Mouse (Mus musculus) lung, adult 18-20 months (tissue): ENCODE data around the gene Sympk.
A peak's percentile ranks its signal among the peaks of the same experiment; 100 is the strongest.

Source experiments
- DNase-seq, 2 experiments: peaks; one replicate each; pipeline ENCODE4 v3.0.0; 2022; ENCODE audit warnings: mixed read lengths in 2 of 2

The Sympk gene

DNA sequence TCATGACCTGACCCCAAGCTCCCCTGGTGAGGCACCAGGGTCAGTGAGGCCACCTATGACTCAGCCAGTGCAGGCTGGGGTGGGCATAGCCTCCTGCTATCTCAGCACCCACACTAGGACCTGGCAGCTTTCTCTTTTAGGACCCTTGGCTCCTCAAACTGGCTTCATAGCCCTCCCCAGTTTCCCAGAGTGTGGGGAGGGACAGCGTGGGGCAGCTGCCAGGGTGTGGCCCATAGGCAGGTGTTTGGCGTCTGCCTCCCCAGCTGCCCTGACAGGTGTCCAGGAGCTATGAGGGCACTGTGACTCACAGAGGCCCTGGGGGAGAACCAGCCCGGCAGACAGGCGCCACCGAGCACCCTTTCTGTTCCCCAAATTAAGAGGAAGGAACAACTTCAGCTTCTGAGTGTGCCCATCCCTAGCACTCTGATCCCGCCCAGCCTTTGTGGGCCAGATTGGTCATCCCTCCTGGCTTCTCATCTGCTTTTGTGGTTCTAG, 60.1 kb downstream of the Sympk start:
- DNase-seq = peak; percentile 39 to 60

DNA sequence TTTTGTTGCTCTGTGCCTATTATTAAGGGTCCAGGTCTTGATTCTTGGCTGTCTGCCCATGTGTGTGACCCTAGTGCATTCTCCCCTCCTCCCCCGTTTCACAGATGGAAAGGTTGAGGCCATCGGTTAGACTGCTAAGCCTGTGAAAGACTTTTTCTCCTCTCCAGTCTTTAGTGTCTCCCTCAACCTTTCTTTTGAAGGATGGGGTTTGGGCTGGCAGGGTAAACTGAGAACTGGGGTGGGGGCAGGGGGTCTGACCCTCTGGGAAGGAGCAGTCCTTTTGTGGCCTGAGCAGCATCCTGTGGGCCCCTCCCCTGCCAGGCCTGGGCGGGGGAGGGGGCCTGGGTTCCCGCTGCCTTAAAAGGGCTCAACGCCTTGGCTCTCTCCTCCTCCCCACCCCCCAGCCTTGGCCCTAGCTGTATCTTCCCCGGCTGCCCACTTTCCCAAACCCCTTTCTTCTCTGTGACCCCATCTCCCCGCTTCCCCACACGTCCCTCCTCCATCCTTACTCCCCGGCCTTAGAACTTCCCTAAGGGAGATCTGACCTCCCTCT, 60.8 kb downstream of the Sympk start:
- DNase-seq = no peak

DNA sequence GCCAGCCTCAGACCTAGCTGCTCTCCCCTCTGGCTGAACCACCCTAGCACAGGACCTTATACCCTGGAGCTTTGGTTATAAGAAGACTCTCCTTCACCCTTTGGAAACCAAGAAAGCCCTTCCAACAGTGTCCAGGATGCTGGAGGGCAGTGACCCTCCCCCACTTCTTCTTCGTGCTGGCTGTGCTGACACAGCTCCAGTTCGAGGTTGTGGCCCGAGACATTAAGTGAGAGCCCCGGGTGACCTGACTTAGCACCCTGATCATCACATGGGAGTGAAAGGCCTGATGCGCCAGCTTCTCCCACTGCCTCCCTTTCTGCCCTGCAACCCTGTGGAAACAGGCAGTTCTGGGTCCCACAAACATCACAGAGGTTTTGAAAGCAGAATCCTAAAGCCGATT, 61.3 kb downstream of the Sympk start:
- DNase-seq = no peak

DNA sequence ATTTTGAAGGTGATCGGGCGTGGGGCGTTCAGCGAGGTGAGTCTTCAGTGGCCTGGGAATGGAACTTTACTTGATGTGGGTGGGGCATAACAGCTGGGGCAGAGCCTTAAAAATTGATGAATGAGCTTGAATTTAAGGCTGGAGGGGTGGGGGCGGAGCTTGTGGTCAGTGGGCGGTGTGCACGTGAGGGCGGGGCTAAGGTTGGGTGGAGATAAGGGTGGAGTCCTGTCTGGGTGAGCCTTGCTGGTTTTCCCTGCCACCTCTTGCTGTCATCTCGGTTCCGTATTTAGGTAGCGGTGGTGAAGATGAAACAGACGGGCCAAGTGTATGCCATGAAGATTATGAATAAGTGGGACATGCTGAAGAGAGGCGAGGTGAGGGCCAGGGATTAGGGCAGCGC, 61.9 kb downstream of the Sympk start:
- DNase-seq = peak; percentile 65 to 66

DNA sequence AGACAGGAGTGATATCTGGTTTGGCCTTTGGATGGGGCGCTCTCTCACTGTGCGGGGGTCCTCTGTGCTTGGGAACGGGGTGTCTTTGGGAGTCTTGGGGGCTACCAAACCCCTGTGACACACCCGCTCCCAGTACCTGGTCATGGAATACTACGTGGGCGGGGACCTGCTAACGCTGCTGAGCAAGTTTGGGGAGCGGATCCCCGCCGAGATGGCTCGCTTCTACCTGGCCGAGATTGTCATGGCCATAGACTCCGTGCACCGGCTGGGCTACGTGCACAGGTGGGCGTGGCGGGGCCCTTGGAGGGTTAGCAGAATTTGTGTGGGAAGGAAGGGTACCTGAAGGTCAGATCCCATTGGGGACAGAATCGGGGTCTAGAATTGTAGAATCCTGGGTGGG, 62.6 kb downstream of the Sympk start:
- no peak for DNase-seq

DNA sequence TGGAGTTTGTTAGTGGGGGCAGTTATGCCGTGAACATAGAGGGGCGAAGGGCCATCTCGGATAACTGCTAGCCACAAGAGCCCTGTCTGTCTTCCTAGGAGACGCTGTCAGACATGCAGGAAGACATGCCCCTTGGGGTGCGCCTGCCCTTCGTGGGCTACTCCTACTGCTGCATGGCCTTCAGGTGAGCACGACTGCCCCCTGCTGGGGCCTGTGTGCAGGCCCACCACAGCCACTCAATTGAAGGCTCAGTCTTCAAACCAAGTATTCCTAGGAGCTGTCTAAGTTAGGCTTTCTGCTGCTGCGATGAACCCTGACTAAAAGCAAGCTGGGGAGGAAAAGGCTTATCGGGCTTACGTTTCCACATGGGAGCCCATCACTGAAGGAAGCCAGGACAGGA, 64.6 kb downstream of the Sympk start:
- DNase-seq = peak in 1 of 2 experiments; percentile 60

DNA sequence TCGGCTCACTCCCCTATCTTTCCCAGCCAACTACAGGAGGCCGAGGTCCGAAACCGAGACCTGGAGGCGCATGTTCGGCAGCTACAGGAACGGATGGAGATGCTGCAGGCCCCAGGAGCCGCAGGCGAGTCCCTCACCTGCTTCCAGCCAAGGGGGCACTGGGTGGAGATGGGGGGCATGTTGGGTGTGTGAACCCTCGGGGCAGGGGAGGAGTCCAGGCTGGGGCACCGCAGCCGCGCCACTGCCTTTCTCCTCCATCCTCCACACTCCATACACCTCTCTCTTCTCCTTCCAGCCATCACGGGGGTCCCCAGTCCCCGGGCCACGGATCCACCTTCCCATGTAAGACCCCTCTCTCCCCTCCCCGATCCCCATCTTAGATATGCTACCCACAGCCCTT, 67.7 kb downstream of the Sympk start:
- DNase-seq = no peak

DNA sequence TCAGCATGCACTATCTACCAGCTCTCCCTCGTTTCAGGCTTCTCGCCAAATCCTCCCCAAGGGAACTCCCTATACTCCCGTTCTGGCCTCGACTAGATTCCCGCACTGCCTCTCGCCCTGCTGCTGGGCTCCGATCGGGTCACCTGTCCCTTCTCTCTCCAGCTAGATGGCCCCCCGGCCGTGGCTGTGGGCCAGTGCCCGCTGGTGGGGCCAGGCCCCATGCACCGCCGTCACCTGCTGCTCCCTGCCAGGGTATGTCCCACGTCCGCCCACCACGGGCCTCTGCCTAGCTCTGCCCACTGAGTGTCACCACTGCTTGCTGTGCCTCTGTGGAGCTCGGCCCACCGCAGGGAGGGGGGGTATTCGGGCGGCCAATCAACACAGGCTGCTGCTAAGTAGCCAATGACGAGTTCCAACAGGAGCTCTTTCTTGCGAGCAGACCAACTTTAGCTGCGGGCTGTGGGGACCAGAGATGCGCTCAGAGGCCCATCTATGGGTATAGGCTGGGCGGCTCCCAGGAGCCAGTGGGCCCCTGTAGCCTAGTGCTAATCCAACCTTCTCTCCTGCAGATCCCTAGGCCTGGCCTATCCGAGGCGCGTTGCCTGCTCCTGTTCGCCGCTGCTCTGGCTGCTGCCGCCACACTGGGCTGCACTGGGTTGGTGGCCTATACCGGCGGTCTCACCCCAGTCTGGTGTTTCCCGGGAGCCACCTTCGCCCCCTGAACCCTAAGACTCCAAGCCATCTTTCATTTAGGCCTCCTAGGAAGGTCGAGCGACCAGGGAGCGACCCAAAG, 68.4 kb downstream of the Sympk start:
- DNase-seq = peak in 1 of 2 experiments; percentile 44

DNA sequence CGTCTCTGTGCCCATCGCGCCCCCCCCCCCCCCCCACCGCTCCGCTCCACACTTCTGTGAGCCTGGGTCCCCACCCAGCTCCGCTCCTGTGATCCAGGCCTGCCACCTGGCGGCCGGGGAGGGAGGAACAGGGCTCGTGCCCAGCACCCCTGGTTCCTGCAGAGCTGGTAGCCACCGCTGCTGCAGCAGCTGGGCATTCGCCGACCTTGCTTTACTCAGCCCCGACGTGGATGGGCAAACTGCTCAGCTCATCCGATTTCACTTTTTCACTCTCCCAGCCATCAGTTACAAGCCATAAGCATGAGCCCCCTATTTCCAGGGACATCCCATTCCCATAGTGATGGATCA, 69.0 kb downstream of the Sympk start:
- peak; percentile 89 to 90 for DNase-seq

DNA sequence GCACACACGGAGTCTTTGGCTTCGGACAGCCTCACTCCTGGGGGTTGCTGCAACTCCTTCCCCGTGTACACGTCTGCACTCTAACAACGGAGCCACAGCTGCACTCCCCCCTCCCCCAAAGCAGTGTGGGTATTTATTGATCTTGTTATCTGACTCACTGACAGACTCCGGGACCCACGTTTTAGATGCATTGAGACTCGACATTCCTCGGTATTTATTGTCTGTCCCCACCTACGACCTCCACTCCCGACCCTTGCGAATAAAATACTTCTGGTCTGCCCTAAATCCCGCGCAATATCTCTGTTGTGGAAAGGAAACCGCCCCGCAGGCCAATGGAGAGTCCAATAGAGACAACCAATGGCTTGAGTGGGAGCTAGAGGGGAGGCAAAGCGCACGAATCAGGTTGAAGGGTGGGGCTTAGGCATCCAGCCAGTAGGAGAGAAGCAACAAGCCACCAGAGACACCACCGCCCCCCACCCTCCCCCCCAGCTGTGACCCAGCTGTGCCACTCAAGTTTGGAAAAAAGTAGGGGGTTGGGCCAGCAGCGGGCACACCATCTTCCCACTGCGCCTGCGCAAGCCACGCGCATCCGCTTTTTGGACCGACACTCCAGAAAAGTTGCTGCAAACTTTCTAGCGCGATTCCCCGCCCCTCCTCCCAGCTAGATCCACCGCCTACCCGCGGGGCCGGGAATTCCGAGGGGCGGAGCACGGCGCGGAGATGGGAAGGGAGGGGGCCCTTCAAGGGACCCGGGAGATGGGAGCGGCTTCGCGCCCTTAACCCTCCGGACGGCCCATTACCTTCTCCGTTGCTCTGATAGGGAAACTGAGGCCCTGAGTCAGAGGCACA, 69.6 kb downstream of the Sympk start:
- peak; percentile 97 to 98 for DNase-seq

DNA sequence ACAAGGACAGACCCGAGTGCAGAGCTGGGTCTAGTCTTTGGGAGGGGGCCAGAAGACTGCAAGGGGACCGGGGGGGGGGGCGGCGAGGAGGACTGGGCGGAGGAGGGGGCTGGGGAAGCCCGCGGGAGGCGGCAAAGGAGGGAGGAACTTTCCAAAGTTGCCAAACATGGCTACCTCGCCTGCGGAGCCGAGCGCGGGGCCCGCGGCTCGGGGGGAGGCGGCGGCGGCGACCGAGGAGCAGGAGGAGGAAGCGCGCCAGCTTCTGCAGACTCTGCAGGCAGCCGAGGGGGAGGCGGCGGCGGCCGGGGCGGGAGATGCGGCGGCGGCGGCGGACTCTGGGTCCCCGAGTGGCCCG, 70.3 kb downstream of the Sympk start, which contains the start of gene Six5:
Six5 (plus strand) TSS at position 124 of the 355 bp plus-strand sequence.
- DNase-seq = peak; percentile 47 to 51

DNA sequence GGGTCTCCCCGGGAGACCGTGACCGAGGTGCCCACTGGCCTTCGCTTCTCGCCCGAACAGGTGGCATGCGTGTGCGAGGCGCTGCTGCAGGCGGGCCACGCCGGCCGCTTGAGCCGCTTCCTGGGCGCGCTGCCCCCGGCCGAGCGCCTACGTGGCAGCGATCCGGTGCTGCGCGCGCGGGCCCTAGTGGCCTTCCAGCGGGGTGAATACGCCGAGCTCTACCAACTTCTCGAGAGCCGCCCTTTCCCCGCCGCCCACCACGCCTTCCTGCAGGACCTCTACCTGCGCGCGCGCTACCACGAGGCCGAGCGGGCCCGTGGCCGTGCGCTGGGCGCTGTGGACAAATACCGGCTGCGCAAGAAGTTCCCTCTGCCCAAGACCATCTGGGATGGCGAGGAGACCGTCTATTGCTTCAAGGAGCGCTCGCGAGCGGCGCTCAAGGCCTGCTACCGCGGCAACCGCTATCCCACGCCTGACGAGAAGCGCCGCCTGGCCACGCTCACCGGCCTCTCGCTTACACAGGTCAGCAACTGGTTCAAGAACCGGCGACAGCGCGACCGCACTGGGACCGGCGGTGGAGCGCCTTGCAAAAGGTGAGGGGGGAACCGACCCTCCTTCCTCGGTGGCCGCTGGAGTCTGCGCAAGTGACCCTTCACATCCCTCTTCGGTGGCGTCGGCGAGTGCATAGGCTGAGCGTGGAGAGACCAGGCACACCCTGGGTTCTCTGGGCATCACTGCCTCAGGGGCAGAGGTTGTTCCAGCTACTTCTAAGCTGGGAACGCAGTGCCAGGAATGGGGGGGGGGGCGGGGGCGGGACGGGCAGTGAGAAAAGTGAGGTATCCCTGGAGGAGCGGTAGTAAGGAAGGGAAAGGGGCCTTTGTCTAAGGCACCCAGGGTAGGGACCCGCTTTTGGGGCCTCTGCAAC, 70.9 kb downstream of the Sympk start:
- DNase-seq = peak in 1 of 2 experiments; percentile 58

DNA sequence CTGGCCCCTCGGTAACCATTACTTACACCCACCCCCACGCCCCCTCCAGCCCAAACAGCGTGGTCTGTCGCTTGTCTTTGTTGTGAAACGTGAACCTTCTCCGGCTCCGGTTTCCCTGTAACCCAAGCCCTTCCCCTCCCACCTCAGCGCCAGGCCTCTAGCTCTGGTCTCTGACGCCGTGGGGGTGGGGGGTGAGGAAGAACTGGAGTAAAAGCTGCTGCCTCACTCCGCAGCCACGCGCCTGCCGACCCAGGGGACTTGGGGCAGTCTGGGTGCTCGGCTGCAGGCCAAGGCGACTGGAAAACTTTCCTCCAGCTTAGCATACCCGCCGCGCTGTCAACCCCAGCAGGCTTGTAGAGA, 71.6 kb downstream of the Sympk start:
- DNase-seq = peak; percentile 65 to 75

DNA sequence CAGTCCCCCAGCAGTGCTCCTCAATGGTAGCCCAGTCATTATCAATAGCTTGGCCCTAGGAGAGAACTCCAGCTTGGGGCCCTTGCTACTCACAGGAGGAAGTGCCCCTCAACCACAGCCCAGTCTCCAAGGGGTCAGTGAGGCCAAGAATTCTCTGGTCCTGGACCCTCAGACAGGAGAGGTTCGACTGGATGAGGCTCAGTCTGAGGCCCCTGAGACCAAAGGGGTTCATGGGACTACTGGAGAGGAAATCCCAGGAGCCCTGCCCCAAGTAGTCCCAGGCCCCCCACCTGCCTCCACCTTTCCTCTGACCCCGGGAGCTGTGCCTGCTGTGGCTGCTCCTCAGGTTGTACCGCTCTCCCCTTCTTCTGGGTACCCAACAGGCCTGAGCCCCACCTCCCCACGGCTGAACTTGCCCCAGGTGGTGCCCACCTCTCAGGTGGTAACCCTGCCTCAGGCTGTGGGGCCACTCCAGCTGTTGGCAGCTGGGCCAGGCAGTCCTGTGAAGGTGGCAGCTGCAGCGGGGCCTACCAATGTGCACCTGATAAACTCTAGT, 72.3 kb downstream of the Sympk start:
- DNase-seq = no peak

DNA sequence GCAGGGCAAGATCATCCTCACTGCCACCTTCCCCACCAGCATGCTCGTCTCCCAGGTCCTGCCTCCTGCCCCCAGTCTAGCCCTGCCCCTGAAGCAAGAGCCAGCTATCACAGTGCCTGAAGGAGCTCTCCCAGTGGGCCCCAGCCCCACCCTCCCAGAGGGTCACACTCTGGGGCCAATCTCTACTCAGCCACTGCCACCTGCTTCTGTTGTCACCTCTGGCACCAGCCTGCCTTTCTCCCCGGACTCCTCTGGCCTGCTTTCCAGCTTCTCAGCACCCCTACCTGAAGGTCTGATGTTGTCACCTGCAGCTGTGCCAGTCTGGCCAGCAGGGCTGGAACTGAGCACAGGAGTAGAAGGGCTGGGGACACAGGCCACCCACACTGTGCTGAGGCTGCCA, 73.0 kb downstream of the Sympk start:
- no peak for DNase-seq

DNA sequence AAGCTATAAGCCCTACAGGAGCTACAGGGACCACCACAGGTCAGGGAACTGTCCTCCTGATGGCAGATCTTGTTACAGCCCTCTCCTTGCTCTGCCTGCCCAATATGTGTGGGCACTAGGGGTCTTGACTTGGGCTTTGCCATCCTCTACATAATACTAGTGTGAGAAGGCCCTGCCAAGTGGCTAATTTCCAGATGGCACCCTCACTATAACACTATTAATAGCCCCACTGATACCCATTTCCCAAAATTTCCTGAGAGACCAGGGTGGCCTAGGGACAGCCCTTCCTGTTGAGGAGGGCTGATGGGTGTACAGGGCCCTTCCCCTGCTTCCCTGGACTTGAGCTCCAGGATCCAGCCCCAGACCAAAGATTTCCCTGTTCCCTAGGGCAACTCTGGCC, 73.7 kb downstream of the Sympk start:
- DNase-seq = no peak

DNA sequence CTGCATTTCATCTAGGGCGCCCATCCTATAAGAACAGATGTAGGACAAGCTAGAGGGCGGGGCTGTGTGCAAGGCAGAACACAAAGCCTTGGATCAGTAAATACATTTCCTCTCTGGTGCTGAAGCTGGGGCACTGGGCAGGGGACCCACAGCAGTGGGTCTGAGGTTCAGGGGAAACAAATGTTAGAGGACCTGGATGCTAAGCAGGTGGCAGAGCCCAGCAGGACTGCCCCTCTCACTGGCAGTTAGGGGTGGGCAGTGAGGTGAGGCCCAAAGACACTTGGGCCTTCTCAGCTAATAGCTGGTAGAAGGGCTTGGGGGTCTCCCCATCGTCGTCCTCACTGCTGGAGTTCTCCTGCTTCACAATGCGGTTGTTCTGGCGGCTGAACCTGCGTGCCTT, 74.6 kb downstream of the Sympk start:
- no peak for DNase-seq

DNA sequence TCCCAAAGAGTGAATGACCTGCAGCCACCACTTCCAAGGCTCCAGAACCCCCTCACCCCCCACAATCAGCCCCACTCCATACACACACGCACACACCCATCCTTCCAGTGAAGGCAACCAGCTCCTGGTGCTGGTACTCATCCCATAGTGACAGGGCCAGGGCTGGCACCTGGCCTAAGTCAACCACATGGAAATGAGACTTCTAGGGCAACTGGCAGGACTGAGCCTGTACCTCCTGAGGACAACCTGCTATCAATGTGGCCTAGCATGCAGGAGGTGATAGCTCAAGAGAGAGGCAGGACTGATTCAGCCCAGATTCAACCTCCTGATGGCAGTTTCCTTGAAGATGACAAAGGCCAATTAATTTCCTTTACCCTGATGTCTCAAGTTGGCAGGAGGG, 76.1 kb downstream of the Sympk start:
- DNase-seq = no peak

DNA sequence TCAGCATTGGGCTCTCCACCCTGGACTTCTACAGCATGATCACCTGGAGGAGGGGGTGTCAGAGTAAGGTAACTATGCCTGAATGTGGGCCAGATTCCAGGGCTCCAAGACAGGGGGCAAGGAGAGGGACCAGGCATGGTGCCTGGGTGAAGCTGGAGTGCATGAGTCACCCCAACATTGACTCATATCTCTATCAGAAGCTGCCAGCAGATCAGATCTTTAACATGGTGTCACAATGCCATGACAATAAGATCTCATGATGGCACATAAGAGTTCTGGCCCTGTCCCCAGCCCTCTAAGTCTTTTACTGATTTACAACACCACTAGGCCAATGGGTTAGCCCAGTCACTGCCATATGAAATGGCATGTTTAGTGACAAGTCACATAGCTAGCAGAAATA, 79.6 kb downstream of the Sympk start:
- DNase-seq = no peak
